Comparison of ENCODE assay signal across 8 mouse cellular contexts in the genomic region with DNA sequence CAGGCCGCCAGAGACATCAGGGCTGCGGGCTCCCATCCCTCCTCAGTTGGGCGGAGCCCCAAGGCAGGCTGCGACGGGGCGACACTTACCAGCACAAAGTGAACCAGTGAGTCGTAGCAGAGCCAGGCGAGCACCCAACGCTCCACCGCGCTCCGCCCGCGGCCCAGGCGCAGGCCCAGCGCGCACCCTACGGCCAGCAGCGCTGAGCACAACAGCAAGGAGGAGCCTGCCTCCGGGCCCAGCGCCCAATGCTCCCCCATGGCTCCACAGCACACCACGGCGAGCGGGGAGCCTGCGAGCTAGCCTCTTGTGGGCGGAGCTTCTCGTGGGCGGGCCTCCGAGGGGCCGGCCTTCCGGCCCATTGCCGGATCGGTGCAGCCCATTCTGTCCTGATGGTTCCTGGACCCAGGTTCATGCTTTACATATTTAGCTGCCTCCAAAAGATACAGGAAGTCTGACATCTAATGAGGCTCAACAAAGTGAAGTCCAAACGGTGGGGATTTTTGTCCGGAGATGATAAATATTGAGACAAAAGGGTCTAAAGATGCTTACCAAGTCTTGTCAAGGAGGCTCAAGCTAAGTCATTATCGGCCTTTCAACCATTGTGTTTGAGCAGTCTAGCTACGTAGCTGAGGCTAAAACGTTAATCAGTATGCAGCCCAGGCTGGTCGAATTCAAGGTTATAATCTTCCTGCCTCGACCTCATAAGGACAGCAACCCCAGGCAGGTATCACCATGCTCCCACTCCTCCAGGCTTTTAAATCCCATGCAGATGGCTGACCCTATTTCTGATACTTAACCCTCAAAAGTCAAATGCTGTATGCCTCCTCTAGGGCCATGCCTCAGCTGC. TPM values are rescaled to one million over a fixed set of nuclear protein-coding genes. Genes with fewer than 3 reads are reported as not detected.
DNase-seq lines count a peak whose midpoint lies in the region; ATAC-seq and TF ChIP-seq lines count a peak whose summit lies in the region.

Gene Ebpl (minus strand): TSS at position 309 of the 850 bp plus-strand sequence.

- DNase-seq in 416B (ENCODE audit: low read depth), result peak; percentile 85
- DNase-seq in heart, embryonic 10.5 days (ENCODE audit: low spot score), result peak; percentile 94
- DNase-seq in liver, result peak; percentile 92
- DNase-seq in spleen, postnatal 4 days (ENCODE audit: low spot score in 2 of 2), result peak; percentile 85 to 92

- peak within 1 kb of the TSS; percentile 78 for H3K4me3 ChIP-seq in bone marrow, adult 2 months (replicated peaks; ENCODE audit: control insufficient read depth, low read depth, low read length)
- peak within 1 kb of the TSS; percentile 74 for H3K4me3 ChIP-seq in embryonic facial prominence, embryonic 15.5 days (replicated peaks)
- H3K4me3 ChIP-seq in heart, embryonic 10.5 days, result peak within 1 kb of the TSS; percentile 76
- peak within 1 kb of the TSS; percentile 70 for H3K4me3 ChIP-seq in kidney, embryonic 15.5 days (replicated peaks)

- H3K27ac ChIP-seq in bone marrow, adult 2 months (ENCODE audit: control insufficient read depth, insufficient read depth, low read depth, low read length, poor library complexity), result peak within 1 kb of the TSS; percentile 91
- H3K27ac ChIP-seq in embryonic facial prominence, embryonic 15.5 days (replicated peaks), result peak within 1 kb of the TSS; percentile 79
- peak within 1 kb of the TSS; percentile 91 for H3K27ac ChIP-seq in heart, embryonic 10.5 days
- H3K27ac ChIP-seq in kidney, embryonic 15.5 days, result peak within 1 kb of the TSS; percentile 92

- peak; percentile 93 for ATAC-seq in embryonic facial prominence, embryonic 15.5 days (ENCODE audit: insufficient number of reproducible peaks, low FRiP score, low TSS enrichment, low read depth)
- peak; percentile 97 for ATAC-seq in kidney, embryonic 15.5 days (replicated peaks; ENCODE audit: low FRiP score)
- peak; percentile 91 for ATAC-seq in monocyte, adult 5-6 weeks (replicated peaks; ENCODE audit: insufficient number of reproducible peaks, low FRiP score, low TSS enrichment, poor library complexity, severe bottlenecking)

- H3K27me3 ChIP-seq in embryonic facial prominence, embryonic 15.5 days, result no peaks in the 10 kb centered on the region
- H3K27me3 ChIP-seq in heart, embryonic 10.5 days (ENCODE audit: insufficient read depth, poor library complexity, severe bottlenecking), result no peaks in the 10 kb centered on the region
- no peaks in the 10 kb centered on the region for H3K27me3 ChIP-seq in kidney, embryonic 15.5 days

- H3K9ac ChIP-seq in embryonic facial prominence, embryonic 15.5 days, result peak within 1 kb of the TSS; percentile 48
- H3K9ac ChIP-seq in kidney, embryonic 15.5 days, result peak within 1 kb of the TSS; percentile 66

- H3K36me3 ChIP-seq in embryonic facial prominence, embryonic 15.5 days, result peaks cover 3% of the 10 kb centered on the region; the same call in 1 of the 2 replicates
- H3K36me3 ChIP-seq in heart, embryonic 10.5 days, result peaks cover 2% of the 10 kb centered on the region; the same call in 1 of the 2 replicates
- H3K36me3 ChIP-seq in kidney, embryonic 15.5 days, result 0 out of 2 replicates have a peak, but pooled peaks cover 5% of the 10 kb centered on the region

- TF ChIP-seq CTCF in bone marrow, adult 2 months (IDR thresholded peaks at IDR 0.05; ENCODE audit: control insufficient read depth, insufficient read depth, low read length), result no peak

- no peaks in the 10 kb centered on the region; the same call in 1 of the 2 replicates for H3K4me1 ChIP-seq in bone marrow, adult 2 months (ENCODE audit: control insufficient read depth, insufficient read depth, low read length)
- H3K4me1 ChIP-seq in embryonic facial prominence, embryonic 15.5 days, result peaks cover 5% of the 10 kb centered on the region; the same call in 1 of the 2 replicates
- peaks cover 11% of the 10 kb centered on the region for H3K4me1 ChIP-seq in heart, embryonic 10.5 days
- peaks cover 6% of the 10 kb centered on the region for H3K4me1 ChIP-seq in kidney, embryonic 15.5 days

- TF ChIP-seq POLR2A in bone marrow, adult 2 months (IDR thresholded peaks at IDR 0.05; ENCODE audit: borderline replicate concordance, control insufficient read depth, low read depth, low read length), result peak; percentile 69; the same call in 1 of the 2 replicates

- no peaks in the 10 kb centered on the region for H3K9me3 ChIP-seq in embryonic facial prominence, embryonic 15.5 days (replicated peaks)
- H3K9me3 ChIP-seq in heart, embryonic 10.5 days, result no peaks in the 10 kb centered on the region
- no peaks in the 10 kb centered on the region for H3K9me3 ChIP-seq in kidney, embryonic 15.5 days (replicated peaks)

- H3K4me2 ChIP-seq in embryonic facial prominence, embryonic 15.5 days (replicated peaks), result peak within 1 kb of the TSS; percentile 62
- peak within 1 kb of the TSS; percentile 60 for H3K4me2 ChIP-seq in kidney, embryonic 15.5 days

- WGBS in bone marrow, adult 2 months, result 3% methylated on average over 40 of the region's 40 CpGs
- 1% methylated on average over 40 of the region's 40 CpGs for WGBS in embryonic facial prominence, embryonic 15.5 days
- 1% methylated on average over 40 of the region's 40 CpGs for WGBS in heart, embryonic 10.5 days
- WGBS in kidney, embryonic 15.5 days, result under 1% methylated on average over 40 of the region's 40 CpGs

RNA-seq across cellular contexts. Expression of gene Ebpl, which starts in this region (rescaled TPM):
- 3.2 and 7.6 TPM in 2 replicates for polyA plus RNA-seq in bone marrow, adult 2 months (2011; ENCODE audit: insufficient read depth, insufficient read length, low replicate concordance, missing spikeins)
- polyA plus RNA-seq in embryonic facial prominence, embryonic 15.5 days (2015; fragmentation: Nextera tagmentation; extraction: Ambion mirVana), result 12.0 and 12.2 TPM in 2 replicates
- 6.8 and 8.8 TPM in 2 replicates for polyA plus RNA-seq in heart, embryonic 10.5 days (2016; fragmentation: Nextera tagmentation; extraction: Ambion mirVana)
- 10.6 and 11.9 TPM in 2 replicates for polyA plus RNA-seq in kidney, embryonic 15.5 days (2015; fragmentation: Nextera tagmentation; extraction: Ambion mirVana)
- 0.53 to 4.3 TPM (median 2.5 TPM) in 3 replicates for total RNA-seq in monocyte, adult 5-6 weeks (2017)

Comparison
In these comparisons a context has a peak if more than half of its experiments do, and no peak if none do; other contexts are left out.
1. Peak in every context shown above with its lines: DNase-seq, ATAC-seq, H3K4me3 ChIP-seq and H3K27ac ChIP-seq.